Mouse (Mus musculus): ENCODE measurements around the gene Parp16.
A peak's percentile ranks its signal among the peaks of the same experiment; 100 is the strongest.
"Not testable (repeated sequence)": the region's sequence is repeated elsewhere in the genome, so short reads cannot be mapped to it uniquely, and the experiment has no call there.

Gene Parp16

DNA sequence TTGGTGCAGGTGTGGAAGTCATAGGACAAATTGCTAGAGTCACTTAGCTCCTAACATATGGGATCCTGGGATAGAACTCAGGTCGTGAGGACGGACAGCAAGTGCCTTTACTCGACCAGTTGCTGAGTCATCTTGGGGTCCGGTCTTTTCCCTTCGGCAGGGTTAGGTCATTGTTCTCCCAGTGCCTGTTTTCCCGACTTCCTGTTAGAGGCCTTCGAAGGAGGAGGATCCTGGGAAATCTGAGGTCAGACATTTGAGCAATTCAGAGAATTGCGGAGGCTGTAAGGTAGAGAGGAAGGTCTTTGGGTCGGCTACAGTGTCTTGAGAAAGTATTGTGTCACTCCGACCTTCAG, 19.2 kb downstream of the Parp16 start:
- no peak for DNase-seq

DNA sequence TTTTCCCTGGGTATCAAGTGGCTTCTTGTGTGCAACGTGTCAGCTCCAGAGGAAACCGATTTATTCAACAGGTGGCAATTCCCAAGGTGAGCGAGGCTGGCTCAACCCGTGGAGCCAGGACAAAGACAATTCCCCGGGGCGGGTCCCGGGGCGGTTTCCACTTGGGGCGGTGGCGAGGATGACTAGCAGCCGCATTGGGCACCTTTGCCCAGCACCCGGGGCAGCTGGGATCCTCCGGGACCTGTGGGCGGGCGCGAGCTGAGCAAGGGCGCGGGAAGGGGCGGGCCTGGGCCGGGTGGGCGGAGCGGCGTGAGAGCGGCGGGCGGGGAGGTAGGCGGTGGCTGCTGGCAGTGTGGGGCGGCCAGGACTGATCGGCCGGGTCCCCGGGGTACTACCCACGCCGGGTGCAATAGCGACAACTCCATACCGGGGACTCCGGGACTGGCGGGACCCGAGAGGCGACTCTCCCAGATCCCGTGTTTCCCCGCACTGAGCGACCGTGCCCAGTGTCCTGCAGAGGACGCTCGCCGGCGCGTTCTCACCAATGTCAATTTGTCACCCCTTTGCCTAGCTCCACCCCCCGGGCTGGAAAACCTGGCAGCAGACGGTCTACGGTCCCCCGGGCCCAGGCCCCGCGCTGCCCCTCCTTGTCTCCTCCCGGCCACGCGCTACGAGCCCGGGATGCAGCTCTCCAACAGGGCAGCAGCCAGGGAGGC, 19.8 kb downstream of the Parp16 start:
- DNase-seq = peak; percentile 74

DNA sequence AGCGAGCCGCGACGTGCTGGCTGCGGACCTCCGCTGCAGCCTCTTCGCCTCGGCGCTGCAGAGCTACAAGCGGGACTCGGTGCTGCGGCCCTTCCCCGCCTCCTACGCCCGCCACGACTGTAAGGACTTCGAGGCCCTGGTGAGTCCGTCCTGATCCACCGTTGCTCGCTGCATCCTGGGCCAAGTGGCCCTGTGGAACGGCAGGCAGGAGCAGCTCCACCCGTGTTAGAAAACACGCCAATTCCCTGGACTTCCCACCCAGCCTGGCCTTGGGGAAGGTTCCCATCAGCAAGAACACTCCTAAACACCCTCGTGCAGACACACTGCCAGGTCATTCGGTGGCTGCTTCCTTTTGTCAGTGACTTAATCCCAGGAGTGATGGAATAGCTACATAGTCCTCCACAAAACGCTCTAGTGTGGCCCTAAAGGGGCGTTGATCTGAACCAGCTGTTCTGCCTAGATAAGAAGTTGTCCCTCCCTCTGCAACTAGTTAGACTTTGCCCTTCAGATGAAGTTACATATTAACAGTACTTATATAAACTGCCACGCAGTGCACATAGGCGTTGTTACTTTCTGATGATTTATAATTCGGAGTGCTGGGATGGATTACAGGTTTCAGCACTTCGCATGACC, 20.5 kb downstream of the Parp16 start:
- no peak for DNase-seq

DNA sequence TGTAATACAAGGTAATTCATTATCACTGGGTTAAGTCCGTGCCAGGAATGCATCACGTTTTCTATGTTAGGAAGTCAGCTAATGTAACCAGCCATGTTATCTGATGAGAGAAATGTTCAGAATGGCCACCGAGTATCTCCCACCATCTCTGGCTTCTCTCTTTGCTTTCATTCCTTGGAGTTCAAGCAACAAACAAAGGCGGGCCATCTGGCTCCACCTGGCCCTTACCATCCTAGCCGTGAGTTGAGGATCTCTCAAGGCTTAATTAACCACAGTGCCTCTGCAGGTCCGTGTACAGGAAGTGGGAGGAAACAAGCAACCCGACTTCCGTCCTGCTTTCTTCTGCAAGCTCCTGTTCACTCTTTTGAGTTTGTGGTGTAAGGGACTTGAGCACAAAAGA, 21.8 kb downstream of the Parp16 start:
- no peak for DNase-seq

DNA sequence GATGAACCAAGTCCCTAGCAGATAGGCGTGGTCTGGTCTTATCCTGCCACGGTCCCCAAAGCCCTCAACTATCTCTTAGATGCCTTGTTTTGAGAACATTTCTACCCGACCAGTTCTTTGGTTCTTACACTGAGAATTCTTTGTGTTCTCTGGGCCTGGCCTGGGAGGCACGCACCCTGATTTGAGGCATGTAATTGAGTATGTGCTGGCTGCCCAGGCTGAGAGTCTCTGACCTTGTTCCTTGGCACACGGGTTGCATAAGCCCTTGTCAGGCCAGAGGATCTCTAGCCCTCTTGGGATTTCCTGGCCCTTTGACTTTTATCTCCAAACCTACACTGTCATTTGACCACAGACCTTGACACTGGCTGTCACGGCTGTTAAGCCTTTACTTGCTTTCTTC, 22.5 kb downstream of the Parp16 start:
- DNase-seq = no peak

DNA sequence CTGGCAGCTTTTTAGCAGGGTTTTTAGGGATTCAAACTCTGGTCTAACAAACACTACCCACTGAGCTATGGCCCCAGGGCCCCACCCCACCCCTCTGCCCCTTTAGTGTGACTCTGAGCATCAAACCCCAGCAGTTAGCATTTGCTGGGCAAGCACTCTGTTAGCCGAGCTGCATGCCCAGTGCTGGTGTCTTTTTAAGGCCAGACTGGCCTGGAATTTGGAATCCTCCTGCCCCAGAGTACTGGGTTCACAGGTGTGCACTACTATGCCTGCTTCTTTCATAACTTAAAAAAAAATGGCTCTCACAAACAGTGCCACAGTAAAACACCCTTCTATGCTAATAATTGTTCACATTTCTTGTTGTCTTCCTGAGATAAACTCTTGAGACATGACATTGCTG, 23.8 kb downstream of the Parp16 start:
- no peak for DNase-seq

DNA sequence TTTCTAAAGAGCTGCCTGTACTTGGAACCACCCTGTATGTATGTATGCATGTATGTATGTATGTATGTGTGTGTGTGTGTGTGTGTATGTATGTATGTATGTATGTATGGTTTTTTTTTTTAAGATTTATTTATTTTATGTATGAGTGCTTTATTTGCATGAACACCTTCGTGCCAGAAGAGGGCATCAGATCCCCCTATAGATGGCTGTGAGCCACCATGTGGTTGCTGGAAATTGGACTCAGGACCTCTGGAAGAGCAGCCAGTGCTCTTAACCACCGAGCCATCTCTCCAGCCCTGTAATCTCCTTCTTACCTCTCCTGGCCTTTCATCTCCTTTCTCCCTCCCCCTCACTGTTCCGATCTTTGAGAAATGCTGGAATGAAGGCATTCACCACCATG, 25.2 kb downstream of the Parp16 start:
- DNase-seq = not testable (repeated sequence)

DNA sequence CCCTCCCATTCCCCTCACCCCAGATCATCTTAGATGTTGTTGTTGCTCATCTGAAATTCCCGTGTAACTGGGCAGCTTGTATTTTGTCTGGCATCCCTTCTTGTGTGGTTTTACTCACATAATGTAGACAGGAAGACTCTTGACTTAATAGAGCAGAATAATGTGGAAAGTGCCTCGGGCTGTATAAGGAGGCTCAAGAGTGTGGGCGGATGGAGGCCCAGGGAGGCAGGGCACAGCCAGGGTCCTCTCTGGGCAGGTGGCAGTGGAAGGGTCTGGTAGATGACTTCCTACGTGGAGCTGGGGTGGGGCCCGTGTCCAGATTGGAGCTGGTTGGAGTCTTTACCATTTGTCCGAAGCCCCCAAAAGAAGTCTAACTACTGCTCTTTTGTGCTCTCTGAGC, 28.8 kb downstream of the Parp16 start:
- DNase-seq = no peak

DNA sequence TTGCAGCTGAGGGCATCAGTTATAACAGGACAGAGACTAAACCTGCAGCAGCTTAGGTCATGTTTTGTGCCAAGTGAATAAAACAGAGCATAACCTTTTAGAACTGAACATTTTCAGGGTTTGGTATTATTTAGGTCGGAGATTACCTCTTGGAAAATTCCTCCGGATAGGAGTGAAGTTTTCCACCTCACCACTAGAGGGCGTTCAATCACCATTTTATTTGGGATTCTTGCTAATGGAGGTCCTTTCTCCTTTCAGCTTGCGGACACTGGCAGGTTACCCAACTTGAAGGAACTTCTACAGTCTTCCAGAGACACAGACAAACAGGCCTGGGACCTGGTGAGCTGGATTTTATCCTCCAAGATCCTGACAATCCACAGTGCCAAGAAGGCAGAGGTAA, 30.6 kb downstream of the Parp16 start:
- DNase-seq = no peak

DNA sequence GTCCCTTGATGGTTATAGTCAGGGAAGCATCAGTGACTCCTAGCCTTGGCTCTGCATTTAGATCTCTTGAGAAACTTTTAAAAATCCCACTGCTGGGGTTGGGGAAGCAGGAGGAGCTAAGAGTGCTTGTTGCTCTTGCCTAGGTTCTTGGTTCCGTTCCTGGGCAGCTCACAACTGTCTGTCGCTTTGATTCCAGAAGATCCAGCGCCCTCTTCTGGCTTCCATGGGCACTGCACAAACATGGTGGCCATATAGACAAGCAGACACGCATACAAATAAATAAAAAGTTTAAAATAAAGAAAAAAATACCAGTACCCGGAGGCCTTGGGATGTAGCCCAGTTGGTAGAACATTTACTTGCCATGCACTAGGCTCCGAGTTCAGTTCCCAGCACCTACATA, 35.1 kb downstream of the Parp16 start:
- no peak for DNase-seq

DNA sequence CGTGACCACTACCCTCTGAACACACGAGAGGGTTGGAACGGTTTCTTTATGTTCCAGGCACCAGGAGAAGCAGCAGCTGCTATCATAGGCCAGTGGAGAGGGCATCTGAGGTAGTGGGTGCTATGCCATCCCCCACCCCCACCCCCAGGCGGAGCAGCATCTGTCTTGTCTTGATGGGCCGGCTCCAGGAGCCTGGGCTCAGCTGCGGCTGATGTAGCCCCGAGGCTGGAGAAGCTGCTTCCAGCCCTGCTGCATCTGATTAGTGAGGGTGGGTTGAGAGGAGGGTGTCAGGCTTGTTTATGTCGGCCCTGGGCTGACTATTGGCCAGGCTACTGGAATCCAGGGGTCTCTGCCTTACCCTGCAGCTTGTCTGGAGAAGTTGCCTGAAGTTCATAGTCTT, 36.1 kb downstream of the Parp16 start:
- DNase-seq = no peak

DNA sequence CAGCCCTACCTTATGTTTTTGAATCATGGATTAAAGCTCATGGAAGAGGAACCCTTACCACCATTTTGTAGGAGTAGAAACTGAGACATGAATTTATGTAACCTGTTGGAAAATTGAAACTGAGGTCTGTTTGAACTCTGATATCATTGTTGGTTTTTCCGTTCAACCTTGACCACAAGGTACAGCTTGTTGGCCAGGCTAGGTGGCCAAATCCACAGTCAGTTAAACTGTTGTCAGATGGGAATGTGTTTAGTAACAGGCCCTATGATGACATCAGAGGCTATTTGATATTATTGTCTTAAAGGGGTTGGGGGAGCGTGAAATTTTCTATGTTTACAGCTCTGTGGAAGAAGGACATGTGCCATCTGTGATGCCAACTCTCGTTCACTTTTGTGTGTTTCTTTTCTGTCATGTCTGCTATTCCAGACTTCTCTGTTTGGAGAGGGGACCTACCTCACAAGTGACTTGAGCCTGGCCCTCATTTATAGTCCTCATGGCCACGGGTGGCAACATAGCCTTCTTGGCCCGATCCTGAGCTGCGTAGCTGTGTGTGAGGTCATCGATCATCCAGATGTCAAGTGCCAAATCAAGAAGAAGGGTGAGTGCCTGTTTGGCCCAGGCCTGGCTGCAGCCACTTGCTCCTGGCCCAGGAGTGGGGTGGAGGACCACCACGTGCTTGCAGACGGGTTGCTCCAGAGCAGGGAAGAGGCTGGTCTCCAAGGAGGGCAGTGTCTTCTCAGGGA, 38.3 kb downstream of the Parp16 start:
- DNase-seq = no peak

DNA sequence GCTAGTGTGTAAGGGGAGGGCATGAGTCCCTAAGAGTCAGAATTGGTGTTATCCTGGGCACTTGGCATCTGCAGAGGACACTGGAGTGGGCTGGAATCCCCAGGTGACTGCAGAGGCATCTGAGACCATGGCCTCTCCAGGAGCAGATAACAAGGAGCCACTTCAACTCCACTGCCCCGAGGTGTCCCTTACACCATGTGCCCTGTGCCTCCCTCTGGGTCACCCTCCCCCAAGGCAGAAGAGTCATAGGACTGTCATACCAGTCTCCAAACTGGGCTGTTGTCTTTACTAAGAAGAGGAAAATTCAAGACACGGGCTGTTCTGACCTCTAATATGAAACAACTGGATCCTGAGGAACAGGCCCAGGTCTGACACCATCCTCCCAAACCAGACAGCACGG, 39.6 kb downstream of the Parp16 start:
- no peak for DNase-seq

DNA sequence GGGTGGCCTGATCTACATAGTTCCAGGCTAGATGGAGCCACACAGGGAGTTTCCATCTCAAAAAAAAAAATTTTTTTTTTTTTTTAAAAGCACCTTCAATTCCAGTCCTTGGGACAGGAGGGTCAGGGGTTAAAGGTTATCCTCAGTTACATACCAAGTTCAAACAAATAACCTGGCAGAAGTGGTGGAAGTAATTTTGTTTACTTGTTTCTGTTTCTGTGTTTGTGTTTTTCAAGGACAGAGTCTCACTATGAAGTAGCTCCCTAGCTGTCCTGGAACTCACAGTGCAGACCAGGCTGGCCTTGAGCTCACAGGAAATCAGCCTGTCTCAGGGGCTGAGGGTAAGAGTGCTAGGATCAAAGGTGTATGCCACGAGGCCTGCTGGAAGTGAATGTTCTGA, 40.4 kb downstream of the Parp16 start:
- DNase-seq = no peak

DNA sequence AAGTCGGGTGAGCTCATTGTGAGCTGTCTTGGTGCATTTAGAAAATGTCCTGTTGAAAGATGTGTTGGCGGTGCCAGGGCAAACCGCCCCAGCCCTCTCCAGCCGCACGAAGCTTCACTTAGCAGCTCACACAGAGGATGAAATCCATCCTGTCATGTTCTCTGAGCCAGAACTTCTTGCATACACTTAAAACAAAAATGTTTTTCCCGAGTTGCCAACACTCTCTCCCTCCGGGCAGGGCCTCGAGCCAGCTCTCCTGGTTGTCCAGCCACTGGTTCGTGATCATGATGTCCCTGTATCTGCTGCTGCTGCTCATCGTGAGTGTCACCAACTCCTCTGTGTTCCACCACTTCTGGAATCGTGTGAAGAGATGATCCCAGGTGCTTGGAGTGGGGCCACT, 42.5 kb downstream of the Parp16 start:
- no peak for DNase-seq

DNA sequence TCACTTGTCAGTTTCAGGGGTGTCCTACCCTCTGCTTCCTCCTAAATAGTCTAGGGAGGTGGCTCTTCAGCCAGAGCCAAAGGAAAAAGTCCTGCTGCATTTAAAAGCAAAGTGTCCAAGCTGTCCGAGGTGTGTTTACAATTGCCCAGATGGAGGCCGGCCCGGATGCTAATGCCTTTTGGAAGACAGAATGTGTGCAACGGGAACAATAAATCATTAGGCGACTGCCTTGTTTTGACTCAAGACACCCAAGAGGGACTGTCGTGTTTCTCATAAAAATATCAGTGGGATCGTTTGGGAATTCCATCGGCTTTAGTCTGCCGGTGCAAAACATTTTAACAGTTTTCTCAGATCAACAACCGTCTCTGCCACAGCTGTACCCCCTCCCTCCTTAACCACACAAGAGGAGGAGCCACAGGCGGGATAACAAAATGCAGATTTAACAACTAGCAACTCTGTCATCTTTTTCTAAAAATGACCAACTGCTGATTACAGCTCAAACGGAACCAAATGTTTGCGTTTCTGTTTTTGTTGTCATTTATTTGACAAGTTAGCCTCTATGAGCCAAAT, 43.1 kb downstream of the Parp16 start:
- no peak for DNase-seq

DNA sequence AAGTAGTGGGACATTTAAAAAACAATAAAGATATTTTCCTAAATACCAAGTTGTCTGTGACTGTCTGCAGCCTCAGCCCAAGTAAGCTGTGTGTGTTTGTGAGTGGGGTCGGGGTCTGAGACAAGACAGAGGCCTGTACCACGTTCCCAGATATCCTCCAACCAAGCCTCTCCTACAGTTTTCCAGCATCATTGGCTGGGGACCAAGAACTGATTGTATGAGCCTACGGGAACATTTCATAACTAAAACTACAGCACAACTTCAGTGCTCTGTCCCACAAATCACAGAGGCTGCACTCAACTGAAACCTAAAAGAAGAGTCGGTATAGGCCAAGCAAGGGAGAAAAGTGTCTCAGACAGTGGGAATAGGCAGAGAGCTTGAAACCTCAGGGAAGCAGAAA, 44.0 kb downstream of the Parp16 start:
- DNase-seq = no peak

DNA sequence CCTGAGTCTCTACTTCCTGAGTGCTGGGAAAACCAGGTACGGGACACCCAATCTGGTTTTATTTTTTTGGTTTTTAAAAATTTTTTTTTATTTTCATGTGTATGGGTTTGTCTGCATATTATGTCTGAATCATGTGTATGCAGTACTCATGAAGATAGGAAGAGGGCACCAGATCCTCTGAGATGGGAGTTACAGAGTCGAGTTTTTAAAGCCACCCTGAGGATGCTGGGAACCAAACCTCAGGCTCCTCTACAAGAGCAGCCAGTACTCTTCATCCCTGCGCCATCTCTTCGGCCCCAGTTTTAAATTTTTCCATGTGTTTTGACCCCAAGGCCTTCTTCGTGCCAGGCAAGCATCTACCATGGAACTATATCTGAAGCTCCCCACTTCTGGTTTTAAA, 44.6 kb downstream of the Parp16 start:
- no peak for DNase-seq

DNA sequence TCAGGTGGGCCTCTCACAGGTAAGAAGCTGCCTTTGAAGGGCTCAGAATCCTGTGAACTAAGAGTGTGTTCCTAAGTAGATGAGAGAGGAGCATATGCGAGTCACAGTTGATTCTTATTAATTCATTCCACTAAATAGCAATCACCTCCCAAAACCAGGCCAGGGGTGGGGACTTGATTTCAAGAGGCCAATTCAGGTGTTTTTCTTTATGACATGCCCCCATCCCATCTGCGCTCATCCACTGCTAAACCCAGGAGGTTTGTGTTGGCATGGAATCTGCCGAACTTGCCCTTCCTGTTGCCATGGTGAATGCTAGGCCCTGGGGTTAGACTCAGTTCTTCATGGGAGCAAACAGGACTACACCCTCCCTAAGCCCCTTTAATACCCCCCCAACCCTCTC, 45.4 kb downstream of the Parp16 start:
- DNase-seq = no peak

DNA sequence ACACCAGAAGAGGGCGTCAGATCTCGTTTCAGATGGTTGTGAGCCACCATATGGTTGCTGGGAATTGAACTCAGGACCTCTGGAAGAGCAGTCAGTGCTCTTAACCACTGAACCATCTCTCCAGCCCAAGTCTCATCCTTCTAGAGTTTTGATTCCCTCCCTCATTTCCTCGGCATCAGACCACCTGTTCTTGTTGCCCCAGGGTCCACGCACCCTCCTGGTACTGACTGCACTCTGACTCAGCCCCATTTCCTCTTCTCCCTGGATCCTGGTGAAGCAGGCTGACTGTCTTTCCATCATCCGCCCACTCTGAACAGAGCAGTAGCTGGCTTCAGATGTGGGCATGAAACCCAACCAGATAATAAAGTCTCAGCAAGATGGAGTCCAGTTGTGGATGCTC, 46.8 kb downstream of the Parp16 start:
- no peak for DNase-seq

DNA sequence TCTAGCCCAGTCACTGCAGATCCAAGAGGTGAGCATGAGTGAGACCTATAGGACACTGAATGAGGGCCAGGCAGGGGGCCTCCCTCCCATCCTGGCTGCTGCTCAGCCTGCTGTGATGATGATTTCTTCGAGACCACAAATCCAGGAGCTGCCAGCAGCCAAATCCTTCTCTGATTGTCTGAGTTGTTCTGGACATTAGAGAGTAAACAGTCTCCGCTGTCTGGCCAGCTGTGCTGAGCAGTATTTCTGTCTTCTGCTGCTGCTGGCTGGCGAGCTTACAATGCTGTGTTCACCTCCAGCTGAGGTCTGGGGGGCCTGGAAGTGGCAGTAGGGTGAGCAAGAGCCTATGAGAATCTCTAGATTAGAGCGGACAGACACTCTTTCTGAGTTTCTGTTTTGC, 48.1 kb downstream of the Parp16 start:
- DNase-seq = no peak

DNA sequence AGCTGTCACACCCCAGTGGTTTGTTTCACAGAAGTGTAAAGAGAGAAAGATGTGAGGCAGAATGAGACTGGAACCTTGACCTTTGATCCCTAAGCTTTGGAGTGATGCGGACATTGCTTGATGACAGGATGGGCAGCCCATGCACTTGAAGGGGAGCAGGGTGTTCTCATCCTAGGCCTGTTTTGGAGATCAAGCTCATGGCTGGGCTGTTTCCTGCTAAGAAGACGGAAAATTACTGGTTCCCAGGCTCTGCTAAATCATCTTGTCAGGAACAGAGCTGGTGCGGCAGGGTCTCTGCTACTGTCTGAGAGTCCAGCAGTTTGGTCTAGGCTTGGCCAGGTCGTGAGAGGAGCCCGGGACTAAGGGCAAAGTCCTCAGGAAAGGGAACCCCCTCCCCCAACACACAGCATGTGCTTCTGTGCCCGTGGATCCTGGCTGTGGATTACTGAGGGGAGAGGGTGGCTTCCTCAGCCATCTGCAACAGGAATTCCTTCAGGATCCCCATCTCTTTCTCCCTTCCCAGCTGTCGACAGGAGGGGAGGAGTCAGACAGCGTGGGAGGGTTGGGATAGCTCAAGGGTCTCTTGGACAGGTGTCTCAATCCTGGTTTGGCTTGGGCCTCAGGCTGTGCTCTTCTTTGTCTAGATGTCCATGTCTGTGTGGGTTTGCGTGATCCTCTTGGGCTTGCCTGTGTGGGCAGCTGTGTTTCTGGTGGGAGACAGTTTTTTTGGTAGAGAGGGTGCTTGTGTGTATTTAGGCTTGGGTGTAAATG, 49.1 kb downstream of the Parp16 start:
- DNase-seq = no peak
